Mouse (Mus musculus) embryonic facial prominence, embryonic 14.5 days (tissue): ENCODE data around the gene Snx29. TPM values are rescaled to one million over a fixed set of nuclear protein-coding genes. Genes with fewer than 3 reads are reported as not detected.

Source experiments
- ATAC-seq: fragments of 200-750 bp; cut with Nextera tagmentation; 2 replicates; pipeline ENCODE4 v1.8.0; 2017; ENCODE audit warnings: low read depth, moderate number of reproducible peaks, moderate TSS enrichment
- DNase-seq: peaks from one replicate; pipeline ENCODE4 v3.0.0-alpha.2; 2015; ENCODE audit warnings: low spot score
- H3K27ac ChIP-seq: fragments of 300-500 bp; sonication (generic); replicated peaks from 2 replicates; pipeline ENCODE4 v1.5.1; 2014; ENCODE audit warnings: low read depth, mild to moderate bottlenecking, low read length, moderate library complexity
- H3K27me3 ChIP-seq: fragments of 300-500 bp; sonication (generic); replicated peaks from 2 replicates; pipeline ENCODE4 v1.6.1; 2014; ENCODE audit warnings: low read length; ENCODE audit not compliant: control insufficient read depth, insufficient read depth
- H3K36me3 ChIP-seq: fragments of 300-500 bp; sonication (generic); 2 replicates; pipeline ENCODE4 v1.6.1; 2014; ENCODE audit warnings: low read length, mixed read lengths; ENCODE audit not compliant: control insufficient read depth, insufficient read depth
- H3K4me1 ChIP-seq: fragments of 300-500 bp; sonication (generic); 2 replicates; pipeline ENCODE4 v1.6.1; 2014; ENCODE audit warnings: antibody characterized with exemption, low read length; ENCODE audit not compliant: control insufficient read depth, insufficient read depth
- H3K4me2 ChIP-seq: fragments of 300-500 bp; sonication (generic); 2 replicates; pipeline ENCODE4 v1.6.1; 2014; ENCODE audit warnings: low read depth, mild to moderate bottlenecking, low read length, moderate library complexity, mixed read lengths
- H3K4me3 ChIP-seq: fragments of 300-500 bp; sonication (generic); 2 replicates; pipeline ENCODE4 v1.5.1; 2014; ENCODE audit warnings: low read depth, mild to moderate bottlenecking, low read length
- H3K9ac ChIP-seq: fragments of 300-500 bp; sonication (generic); 2 replicates; pipeline ENCODE4 v1.6.1; 2014; ENCODE audit warnings: low read depth, mild to moderate bottlenecking, low read length, moderate library complexity, mixed read lengths
- H3K9me3 ChIP-seq: fragments of 300-500 bp; sonication (generic); 2 replicates; pipeline ENCODE4 v1.6.1; 2016; ENCODE audit warnings: low read length; ENCODE audit not compliant: control insufficient read depth
- WGBS: fragments of 180-500 bp; shearing (Covaris S2); extraction: QIAGEN DNeasy Blood & Tissue Kit; methylation state at CpG from one replicate; pipeline ENCODE4 v1.1.7; 2014; 5-methylcytosine and 5-hydroxymethylcytosine counted together
- polyA plus RNA-seq: library from polyadenylated mRNA; unstranded; fragments of >200 nt; fragmentation: Nextera tagmentation; extraction: Ambion mirVana; gene quantifications from 2 replicates; pipeline ENCODE4 v1.2.1, GENCODE M21; 2014

Gene Snx29
- polyA plus RNA-seq, 1 experiment from 2014 or later: 9.7 TPM

- Histone ChIP-seq H3K9me3 (no peaks in the 10 kb centered on the region), H3K27ac (no peak overlapping the region), H3K4me3 (no peak overlapping the region), H3K4me2 (no peak overlapping the region), H3K36me3 (no peaks in the 10 kb centered on the region), H3K4me1 (no peaks in the 10 kb centered on the region), H3K9ac (no peak overlapping the region), H3K27me3 (no peaks in the 10 kb centered on the region)
- 83% methylated on average over 8 of the region's 8 CpGs for WGBS
- ATAC-seq (no peak), DNase-seq (no peak)
Measured at GRCm38 (mm10) chr16:11583941-11584639, 261.4 kb downstream of the Snx29 start.

DNA sequence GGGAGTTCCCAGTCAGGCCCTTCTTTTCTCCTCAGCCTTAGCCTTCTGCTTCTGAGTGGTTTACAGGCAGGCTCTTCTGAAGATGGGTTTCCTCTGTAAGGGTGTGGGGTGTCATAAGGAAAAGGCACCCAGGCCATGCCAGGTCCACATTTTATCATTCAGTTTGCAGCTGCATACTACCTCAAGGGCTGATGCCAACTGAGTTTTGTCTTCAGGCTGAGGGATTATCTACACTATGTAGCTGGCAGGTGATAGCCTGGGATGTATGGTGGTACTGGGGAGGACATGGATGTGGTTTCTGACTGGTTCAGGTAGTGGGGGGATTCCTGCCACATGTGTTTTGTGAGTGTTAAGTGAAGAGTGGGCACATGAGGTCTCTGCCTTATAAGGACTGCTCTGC is 266.0 kb downstream of the Snx29 start:
- Histone ChIP-seq H3K27ac (no peak overlapping the region), H3K4me3 (no peak overlapping the region), H3K4me2 (no peak overlapping the region), H3K9me3 (no peaks in the 10 kb centered on the region), H3K4me1 (no peaks in the 10 kb centered on the region), H3K9ac (no peak overlapping the region), H3K27me3 (no peaks in the 10 kb centered on the region), H3K36me3 (no peaks in the 10 kb centered on the region)
- ATAC-seq (no peak), DNase-seq (no peak)

DNA sequence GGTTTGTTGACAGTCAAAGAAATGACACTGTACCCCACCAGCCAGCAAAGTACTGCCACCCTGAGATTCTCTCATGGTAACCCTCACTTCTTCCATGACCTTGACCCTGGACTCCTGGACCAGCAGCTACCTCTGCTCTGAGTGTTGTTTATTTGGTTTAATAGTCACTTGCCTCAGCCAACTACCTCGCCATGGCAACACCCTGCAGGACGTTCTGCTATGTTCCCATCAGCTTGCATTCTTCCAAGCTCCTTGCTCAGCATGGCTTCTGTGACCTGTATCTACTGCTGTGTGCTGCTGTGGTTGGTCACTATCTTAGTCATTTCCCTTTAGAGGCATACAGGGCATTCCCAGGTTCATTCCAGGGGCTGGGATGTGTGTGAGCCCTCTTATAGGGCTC is 266.6 kb downstream of the Snx29 start:
- H3K4me1 ChIP-seq: no peaks in the 10 kb centered on the region
- H3K9ac ChIP-seq: no peak overlapping the region
- H3K4me2 ChIP-seq: no peak overlapping the region
- no peak overlapping the region for H3K4me3 ChIP-seq
- ATAC-seq (no peak), DNase-seq (no peak)
- no peaks in the 10 kb centered on the region for H3K9me3 ChIP-seq
- 62% methylated on average over 2 of the region's 2 CpGs for WGBS
- no peak overlapping the region for H3K27ac ChIP-seq
- H3K36me3 ChIP-seq: no peaks in the 10 kb centered on the region
- H3K27me3 ChIP-seq: no peaks in the 10 kb centered on the region

DNA sequence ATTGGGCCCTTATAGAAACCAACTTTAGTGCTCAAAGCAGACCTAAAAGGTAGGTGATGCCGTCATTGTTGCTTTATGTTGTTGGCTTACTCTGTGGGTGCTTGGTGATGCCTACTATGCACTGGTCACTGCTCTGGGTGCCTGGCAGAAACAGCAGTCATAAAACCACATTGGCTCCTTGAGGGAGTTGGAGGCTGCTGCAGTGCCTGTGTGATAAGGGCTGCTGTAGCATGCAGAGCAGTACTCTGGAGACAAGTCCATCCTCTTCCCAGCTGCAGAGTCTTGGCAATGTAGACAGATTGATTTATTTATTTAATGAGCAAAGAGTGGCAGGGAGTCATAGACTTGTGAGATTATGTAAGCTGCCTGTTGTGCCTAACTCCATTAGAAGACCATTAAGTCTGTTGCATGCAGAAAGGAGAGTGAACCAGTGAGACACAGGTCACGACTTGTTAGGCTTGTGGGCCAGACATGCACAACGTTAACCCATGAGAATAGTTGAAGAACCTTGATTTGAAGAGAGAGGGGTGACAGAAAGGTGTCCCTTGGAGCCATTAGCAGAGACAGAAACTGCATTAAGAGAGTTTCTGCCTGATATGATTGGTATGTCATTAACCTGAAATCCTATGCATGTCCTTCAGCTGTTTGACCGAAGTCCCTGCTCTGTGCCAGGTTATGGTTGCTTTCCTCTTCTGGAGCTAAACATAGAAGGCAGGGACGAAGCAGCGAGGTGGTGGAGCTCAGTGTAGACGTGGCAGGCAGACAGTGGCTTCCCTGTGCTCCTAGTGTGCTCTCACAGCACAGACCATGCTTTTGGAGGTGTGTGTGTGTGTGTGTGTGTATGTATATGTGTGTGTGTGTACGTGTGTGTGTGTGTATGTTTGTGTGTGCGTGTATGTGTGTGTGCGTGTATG is 267.3 kb downstream of the Snx29 start:
- Histone ChIP-seq H3K4me2 (no peak overlapping the region), H3K9me3 (no peaks in the 10 kb centered on the region), H3K27me3 (no peaks in the 10 kb centered on the region), H3K4me1 (no peaks in the 10 kb centered on the region), H3K36me3 (no peaks in the 10 kb centered on the region), H3K9ac (no peak overlapping the region), H3K27ac (no peak overlapping the region), H3K4me3 (no peak overlapping the region)
- ATAC-seq (no peak), DNase-seq (no peak)
- WGBS: 82% methylated on average over 10 of the region's 10 CpGs

- Histone ChIP-seq H3K36me3 (no peaks in the 10 kb centered on the region), H3K4me2 (no peak overlapping the region), H3K27ac (no peak overlapping the region), H3K9me3 (no peaks in the 10 kb centered on the region), H3K4me1 (peaks cover 3% of the 10 kb centered on the region; the same call in 1 of the 2 replicates), H3K27me3 (no peaks in the 10 kb centered on the region), H3K9ac (no peak overlapping the region), H3K4me3 (no peak overlapping the region)
- 82% methylated on average over 3 of the region's 3 CpGs for WGBS
- ATAC-seq (no peak), DNase-seq (no peak)
Measured at GRCm38 (mm10) chr16:11596599-11596998, 273.9 kb downstream of the Snx29 start.

- no peaks in the 10 kb centered on the region for H3K27me3 ChIP-seq
- H3K27ac ChIP-seq: no peak overlapping the region
- WGBS: 46% methylated on average over 7 of the region's 7 CpGs
- peaks cover 3% of the 10 kb centered on the region; the same call in 1 of the 2 replicates for H3K4me1 ChIP-seq
- no peak overlapping the region for H3K4me3 ChIP-seq
- no peaks in the 10 kb centered on the region for H3K36me3 ChIP-seq
- ATAC-seq (no peak), DNase-seq (peak; percentile 33)
- H3K4me2 ChIP-seq: no peak overlapping the region
- H3K9ac ChIP-seq: no peak overlapping the region
- no peaks in the 10 kb centered on the region for H3K9me3 ChIP-seq
Measured at GRCm38 (mm10) chr16:11597769-11598168, 275.1 kb downstream of the Snx29 start.

GRCm38 (mm10) chr16:11599523-11599922 is 276.8 kb downstream of the Snx29 start:
- H3K9ac ChIP-seq: no peak overlapping the region
- ATAC-seq (no peak), DNase-seq (no peak)
- H3K36me3 ChIP-seq: no peaks in the 10 kb centered on the region
- no peak overlapping the region for H3K27ac ChIP-seq
- WGBS: 65% methylated on average over 3 of the region's 3 CpGs
- peaks cover 3% of the 10 kb centered on the region; the same call in 1 of the 2 replicates for H3K4me1 ChIP-seq
- no peak overlapping the region for H3K4me3 ChIP-seq
- no peak overlapping the region for H3K4me2 ChIP-seq
- H3K9me3 ChIP-seq: no peaks in the 10 kb centered on the region
- no peaks in the 10 kb centered on the region for H3K27me3 ChIP-seq

DNA sequence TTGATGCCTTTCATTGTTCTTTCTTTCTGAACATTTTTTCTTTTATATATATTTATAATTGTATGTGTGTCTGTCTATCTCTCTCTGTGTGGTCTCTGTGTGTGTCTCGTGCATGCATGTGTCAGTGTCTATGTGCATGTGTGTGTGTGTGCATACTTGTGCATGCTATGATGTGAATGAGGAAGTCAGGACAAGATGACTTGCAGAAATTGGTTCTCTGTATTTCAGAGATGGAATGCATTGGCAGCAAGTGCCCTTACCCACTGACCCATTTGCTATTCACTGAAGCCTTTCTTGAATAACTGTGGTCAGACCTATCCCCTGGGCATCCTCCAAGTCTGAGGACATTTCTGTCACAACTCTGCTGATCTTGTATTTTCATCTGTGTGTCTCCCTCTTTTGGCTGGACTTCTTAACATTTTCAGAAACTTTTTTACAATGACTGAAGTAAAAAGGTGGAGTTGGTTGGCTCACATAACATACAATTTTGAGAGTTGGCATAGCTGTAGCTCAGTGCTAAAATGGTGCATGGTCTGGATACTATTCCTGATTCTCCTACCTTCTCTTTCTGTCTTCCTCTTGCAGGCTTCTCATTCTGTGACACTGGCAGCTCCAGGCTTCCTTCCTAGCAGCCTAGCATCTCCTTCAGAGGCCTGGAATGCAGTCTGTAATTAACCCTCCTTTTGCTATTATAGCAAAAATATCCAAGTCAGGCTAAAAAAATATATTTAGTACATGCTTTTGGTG is 278.8 kb downstream of the Snx29 start:
- Histone ChIP-seq H3K9ac (no peak overlapping the region), H3K27ac (no peak overlapping the region), H3K9me3 (no peaks in the 10 kb centered on the region), H3K27me3 (no peaks in the 10 kb centered on the region), H3K36me3 (no peaks in the 10 kb centered on the region), H3K4me3 (no peak overlapping the region), H3K4me1 (peaks cover 3% of the 10 kb centered on the region; the same call in 1 of the 2 replicates), H3K4me2 (no peak overlapping the region)
- no peak for ATAC-seq
- no peak for DNase-seq
- WGBS: 89% methylated on average over 1 of the region's 1 CpGs
